Mouse (Mus musculus): ENCODE data around the gene Ccr1l1. TPM values are rescaled to one million over a fixed set of nuclear protein-coding genes. Genes with fewer than 3 reads are reported as not detected.

Ccr1l1 gene
- polyA plus RNA-seq, 1 experiment from 2014 or later, result not detected

DNA sequence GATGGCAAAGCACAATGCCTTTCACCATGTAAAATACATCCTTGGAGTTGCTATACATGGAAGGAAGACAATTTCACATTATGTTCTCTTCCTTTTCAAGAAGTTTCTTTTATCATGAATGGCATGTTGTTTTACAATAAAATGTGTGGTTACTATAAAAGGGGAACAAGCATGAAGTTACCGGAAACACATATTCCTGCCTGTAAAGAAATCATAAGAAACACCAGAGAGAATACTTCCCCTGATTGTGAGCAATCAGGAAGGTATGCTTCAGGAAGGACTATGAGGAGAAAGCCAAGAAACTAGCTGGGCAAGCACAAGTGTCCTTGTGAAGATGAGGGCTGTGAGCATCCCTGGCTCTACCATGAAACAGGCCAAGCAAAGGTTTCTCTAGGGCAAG, 27.0 kb downstream of the Ccr1l1 start:
- no peak overlapping the region for H3K27ac ChIP-seq
- H3K4me3 ChIP-seq, result no peak overlapping the region
- H3K9me3 ChIP-seq (replicated peaks), result no peaks in the 10 kb centered on the region
- 88% methylated on average over 1 of the region's 1 CpGs for WGBS
- H3K4me1 ChIP-seq, result no peaks in the 10 kb centered on the region
- no peak for ATAC-seq (ENCODE audit: low FRiP score)
- H3K36me3 ChIP-seq, result no peaks in the 10 kb centered on the region
- no peak overlapping the region for H3K4me2 ChIP-seq (replicated peaks)
- no peak overlapping the region for H3K9ac ChIP-seq
- no peaks in the 10 kb centered on the region for H3K27me3 ChIP-seq

- H3K9me3 ChIP-seq (replicated peaks), result no peaks in the 10 kb centered on the region
- no peak for ATAC-seq (ENCODE audit: low FRiP score)
- WGBS, result 83% methylated on average over 2 of the region's 2 CpGs
These were observed 28.8 kb downstream of the Ccr1l1 start for GRCm38 (mm10) chr9:123949432-123949831.

GRCm38 (mm10) chr9:123947815-123948214, 30.4 kb downstream of the Ccr1l1 start:
- Histone ChIP-seq H3K36me3 (no peaks in the 10 kb centered on the region), H3K9me3 (replicated peaks) (no peaks in the 10 kb centered on the region), H3K4me1 (no peaks in the 10 kb centered on the region), H3K27ac (no peak overlapping the region), H3K27me3 (no peaks in the 10 kb centered on the region), H3K4me2 (replicated peaks) (no peak overlapping the region), H3K4me3 (no peak overlapping the region), H3K9ac (no peak overlapping the region)
- no peak for ATAC-seq (ENCODE audit: low FRiP score)
- WGBS, result 77% methylated on average over 1 of the region's 1 CpGs

More at GRCm38 (mm10) chr9:123949432-123949831, 28.8 kb downstream of the Ccr1l1 start:
- Histone ChIP-seq H3K4me1 (no peaks in the 10 kb centered on the region), H3K27ac (no peak overlapping the region), H3K36me3 (no peaks in the 10 kb centered on the region), H3K4me3 (no peak overlapping the region), H3K27me3 (no peaks in the 10 kb centered on the region), H3K4me2 (replicated peaks) (no peak overlapping the region), H3K9ac (no peak overlapping the region)

- H3K4me2 ChIP-seq (replicated peaks), result no peak overlapping the region
- no peak overlapping the region for H3K9ac ChIP-seq
- no peaks in the 10 kb centered on the region for H3K9me3 ChIP-seq (replicated peaks)
- H3K4me1 ChIP-seq, result no peaks in the 10 kb centered on the region
- H3K27me3 ChIP-seq, result no peaks in the 10 kb centered on the region
- no peak overlapping the region for H3K4me3 ChIP-seq
- WGBS, result 87% methylated on average over 3 of the region's 3 CpGs
- no peaks in the 10 kb centered on the region for H3K36me3 ChIP-seq
- no peak for ATAC-seq (ENCODE audit: low FRiP score)
- no peak overlapping the region for H3K27ac ChIP-seq
These were observed 36.2 kb downstream of the Ccr1l1 start for GRCm38 (mm10) chr9:123942025-123942424.

GRCm38 (mm10) chr9:123941316-123941715, 36.9 kb downstream of the Ccr1l1 start:
- 78% methylated on average over 2 of the region's 2 CpGs for WGBS
- ATAC-seq (ENCODE audit: low FRiP score), result no peak
- Histone ChIP-seq H3K4me2 (replicated peaks) (no peak overlapping the region), H3K27me3 (no peaks in the 10 kb centered on the region), H3K4me1 (no peaks in the 10 kb centered on the region), H3K9ac (no peak overlapping the region), H3K9me3 (replicated peaks) (no peaks in the 10 kb centered on the region), H3K27ac (no peak overlapping the region), H3K36me3 (no peaks in the 10 kb centered on the region), H3K4me3 (no peak overlapping the region)

DNA sequence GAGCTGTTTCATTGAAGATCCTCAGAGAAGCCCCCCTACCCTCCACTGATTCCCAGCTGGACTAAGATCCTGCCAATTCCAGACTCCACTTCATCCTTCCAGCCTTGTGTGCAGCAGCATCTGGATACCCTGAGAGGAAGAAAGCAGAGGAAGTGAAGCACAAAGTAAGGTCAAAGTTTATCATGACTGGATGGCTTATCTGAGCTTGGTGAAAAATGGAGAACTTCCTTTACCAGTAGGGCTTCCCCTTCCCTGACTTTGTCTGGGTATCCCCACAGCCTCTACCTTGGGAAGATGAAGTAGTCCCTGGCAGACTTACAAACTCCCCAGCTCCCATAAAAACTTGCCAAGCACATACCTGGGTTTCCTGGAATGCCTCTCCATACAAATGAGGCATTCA, 37.6 kb downstream of the Ccr1l1 start:
- H3K9me3 ChIP-seq (replicated peaks), result no peaks in the 10 kb centered on the region
- H3K4me3 ChIP-seq, result no peak overlapping the region
- no peak overlapping the region for H3K9ac ChIP-seq
- no peaks in the 10 kb centered on the region for H3K4me1 ChIP-seq
- H3K4me2 ChIP-seq (replicated peaks), result no peak overlapping the region
- no peaks in the 10 kb centered on the region for H3K36me3 ChIP-seq
- ATAC-seq (ENCODE audit: low FRiP score), result no peak
- H3K27ac ChIP-seq, result no peak overlapping the region
- no peaks in the 10 kb centered on the region for H3K27me3 ChIP-seq

DNA sequence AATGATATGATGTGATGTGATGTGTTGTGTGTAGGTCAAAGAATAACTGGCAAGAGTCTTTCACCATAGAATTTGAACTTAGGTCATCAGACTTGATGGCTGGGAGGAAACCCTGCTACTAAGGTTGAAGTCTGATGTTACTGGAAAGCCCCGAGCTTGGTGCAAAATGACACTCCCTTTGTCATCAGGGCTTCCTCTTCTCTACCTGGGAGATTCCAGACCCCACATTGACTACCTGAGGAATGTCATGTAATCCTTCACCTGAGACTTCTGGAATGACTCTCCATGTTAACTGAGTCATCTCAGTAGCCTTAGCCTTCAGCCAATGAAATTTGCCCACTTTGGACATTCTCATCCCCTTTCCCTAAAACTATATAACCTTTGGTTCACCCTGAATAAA, 38.0 kb downstream of the Ccr1l1 start:
- 86% methylated on average over 1 of the region's 1 CpGs for WGBS
- ATAC-seq (ENCODE audit: low FRiP score), result no peak
- H3K4me1 ChIP-seq, result no peaks in the 10 kb centered on the region
- H3K36me3 ChIP-seq, result no peaks in the 10 kb centered on the region
- no peak overlapping the region for H3K4me2 ChIP-seq (replicated peaks)
- no peaks in the 10 kb centered on the region for H3K27me3 ChIP-seq
- no peaks in the 10 kb centered on the region for H3K9me3 ChIP-seq (replicated peaks)
- no peak overlapping the region for H3K4me3 ChIP-seq
- H3K9ac ChIP-seq, result no peak overlapping the region
- no peak overlapping the region for H3K27ac ChIP-seq

DNA sequence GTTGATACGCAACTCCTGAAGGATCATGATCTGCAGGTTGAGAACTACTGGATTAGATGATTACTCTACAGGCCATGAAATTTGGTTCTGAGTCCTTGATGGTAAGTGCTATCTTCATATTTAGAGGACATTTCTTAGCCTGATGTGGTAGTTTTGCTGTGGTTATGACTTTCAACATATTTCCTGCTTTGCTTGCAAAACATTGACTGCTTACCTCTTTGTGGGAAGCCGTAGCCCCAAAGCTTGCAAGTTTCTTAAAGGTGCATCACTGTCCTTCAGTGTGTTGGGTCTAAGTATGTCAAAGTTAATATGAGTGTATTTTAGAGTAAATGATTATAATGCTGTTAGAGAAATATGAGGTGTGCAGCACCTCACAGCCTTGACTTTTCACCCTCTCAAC, 40.2 kb downstream of the Ccr1l1 start:
- H3K27me3 ChIP-seq, result no peaks in the 10 kb centered on the region
- no peak overlapping the region for H3K4me2 ChIP-seq (replicated peaks)
- no peak overlapping the region for H3K27ac ChIP-seq
- H3K4me3 ChIP-seq, result no peak overlapping the region
- 91% methylated on average over 2 of the region's 2 CpGs for WGBS
- no peak overlapping the region for H3K9ac ChIP-seq
- H3K9me3 ChIP-seq (replicated peaks), result no peaks in the 10 kb centered on the region
- H3K36me3 ChIP-seq, result no peaks in the 10 kb centered on the region
- no peak for ATAC-seq (ENCODE audit: low FRiP score)
- H3K4me1 ChIP-seq, result no peaks in the 10 kb centered on the region

DNA sequence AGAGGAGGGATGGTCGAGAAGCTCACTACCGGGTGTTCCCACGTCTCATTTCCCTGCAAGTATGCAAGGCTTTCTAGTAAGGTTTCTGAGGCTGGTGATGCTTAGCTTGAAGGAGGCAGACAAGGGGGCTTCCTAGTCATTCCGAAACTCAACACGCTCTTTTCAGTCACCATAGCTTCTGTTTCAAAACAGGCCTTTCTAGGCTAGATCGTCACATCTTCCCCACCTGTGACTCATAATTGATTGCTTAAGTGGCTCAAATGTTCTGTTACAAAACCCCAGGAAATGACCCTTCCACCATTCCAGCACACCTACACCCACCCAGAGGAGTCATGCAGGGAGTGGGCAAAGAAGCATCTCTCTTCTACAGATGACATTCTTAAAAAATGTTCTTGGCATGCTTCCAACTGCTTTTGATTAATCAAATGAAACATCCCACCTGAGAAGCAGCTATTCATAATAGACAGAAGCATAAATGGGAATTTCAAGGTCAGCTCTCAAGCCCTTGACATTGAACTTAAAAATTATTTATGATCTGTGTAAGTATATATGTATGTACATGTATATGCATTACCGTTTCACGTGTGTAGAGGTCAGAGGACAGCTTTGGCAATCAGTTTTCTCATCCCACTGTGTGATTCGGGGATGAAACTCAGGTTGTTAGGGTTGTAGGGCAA, 41.5 kb downstream of the Ccr1l1 start:
- 89% methylated on average over 9 of the region's 9 CpGs for WGBS
- Histone ChIP-seq H3K36me3 (no peaks in the 10 kb centered on the region), H3K4me1 (no peaks in the 10 kb centered on the region), H3K9me3 (replicated peaks) (no peaks in the 10 kb centered on the region), H3K9ac (no peak overlapping the region), H3K27ac (no peak overlapping the region), H3K27me3 (no peaks in the 10 kb centered on the region), H3K4me3 (no peak overlapping the region), H3K4me2 (replicated peaks) (no peak overlapping the region)
- ATAC-seq (ENCODE audit: low FRiP score), result no peak

DNA sequence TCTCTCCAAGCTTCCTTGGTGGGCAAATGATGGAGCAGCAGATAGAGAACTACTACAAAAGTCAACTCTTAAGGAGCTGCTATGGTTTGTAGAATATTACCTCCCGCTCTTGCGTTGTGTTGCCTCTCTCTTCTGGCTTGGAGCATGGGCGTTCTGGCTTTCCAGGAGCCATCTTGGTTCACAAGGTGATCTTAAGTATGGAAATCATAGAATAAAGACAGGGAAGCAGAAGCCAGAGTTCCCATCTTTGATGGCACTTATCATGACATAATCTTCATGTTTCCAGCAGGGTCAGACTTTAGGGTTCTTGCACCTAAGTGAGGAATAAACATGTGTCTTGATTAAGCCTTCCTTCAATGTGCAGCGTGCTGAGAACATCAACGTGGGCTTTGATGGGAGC, 42.4 kb downstream of the Ccr1l1 start:
- no peak for ATAC-seq (ENCODE audit: low FRiP score)
- no peak overlapping the region for H3K9ac ChIP-seq

DNA sequence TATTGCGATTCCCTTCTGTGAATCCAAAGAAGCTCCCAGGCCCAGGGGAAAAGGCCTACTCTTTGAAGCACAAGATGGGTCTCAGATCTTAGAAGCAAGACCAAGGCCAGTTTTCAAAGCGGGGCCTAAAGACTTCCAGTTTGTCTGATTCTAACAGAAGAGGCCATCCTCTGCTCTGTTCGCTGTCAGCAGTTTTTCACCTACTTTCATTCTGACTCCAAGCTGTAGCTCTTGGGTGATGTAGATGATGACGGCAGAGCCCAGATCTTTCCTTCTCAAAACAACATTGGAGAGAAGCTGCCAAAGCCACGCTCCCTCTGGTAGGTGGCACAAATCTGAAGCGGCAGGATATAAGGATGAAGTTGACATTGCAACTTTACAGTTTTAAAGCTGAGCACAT, 42.9 kb downstream of the Ccr1l1 start:
- H3K9me3 ChIP-seq (replicated peaks), result no peaks in the 10 kb centered on the region
- 95% methylated on average over 6 of the region's 6 CpGs for WGBS
- H3K4me3 ChIP-seq, result no peak overlapping the region
- no peaks in the 10 kb centered on the region for H3K27me3 ChIP-seq
- no peak overlapping the region for H3K4me2 ChIP-seq (replicated peaks)
- H3K9ac ChIP-seq, result no peak overlapping the region
- H3K27ac ChIP-seq, result no peak overlapping the region
- H3K36me3 ChIP-seq, result no peaks in the 10 kb centered on the region
- no peaks in the 10 kb centered on the region for H3K4me1 ChIP-seq
- ATAC-seq (ENCODE audit: low FRiP score), result no peak

More for the DNA sequence above, 42.4 kb downstream of the Ccr1l1 start:
- no peak overlapping the region for H3K4me2 ChIP-seq (replicated peaks)
- 84% methylated on average over 5 of the region's 5 CpGs for WGBS
- H3K9me3 ChIP-seq (replicated peaks), result no peaks in the 10 kb centered on the region
- H3K27me3 ChIP-seq, result no peaks in the 10 kb centered on the region
- H3K27ac ChIP-seq, result no peak overlapping the region
- no peaks in the 10 kb centered on the region for H3K4me1 ChIP-seq
- no peaks in the 10 kb centered on the region for H3K36me3 ChIP-seq
- no peak overlapping the region for H3K4me3 ChIP-seq

GRCm38 (mm10) chr9:123933716-123934445, 44.3 kb downstream of the Ccr1l1 start:
- no peaks in the 10 kb centered on the region for H3K36me3 ChIP-seq
- H3K4me3 ChIP-seq, result no peak overlapping the region
- no peaks in the 10 kb centered on the region for H3K4me1 ChIP-seq
- H3K27ac ChIP-seq, result no peak overlapping the region
- 93% methylated on average over 5 of the region's 5 CpGs for WGBS
- H3K4me2 ChIP-seq (replicated peaks), result no peak overlapping the region
- no peaks in the 10 kb centered on the region for H3K9me3 ChIP-seq (replicated peaks)
- H3K9ac ChIP-seq, result no peak overlapping the region
- no peaks in the 10 kb centered on the region for H3K27me3 ChIP-seq
- no peak for ATAC-seq (ENCODE audit: low FRiP score)

Data from hindbrain, embryonic 12.5 days (tissue).